10 mouse cellular contexts compared by ENCODE assay signal in genomic region chr5:108029968-108030367, GRCm38 (mm10). TPM values are rescaled to one million over a fixed set of nuclear protein-coding genes. Genes with fewer than 3 reads are reported as not detected.
A peak's percentile ranks its signal among the peaks of the same experiment; 100 is the strongest.
DNase-seq lines count a peak whose midpoint lies in the region; ATAC-seq and TF ChIP-seq lines count a peak whose summit lies in the region.
"Had no signal": no experiment of that assay in that cellular context is flagged by ENCODE, and none has a peak within 500 bp of the region (broad histone marks: within the 10 kb centered on the region; RNA-seq: fewer than 3 reads in every experiment).

No protein-coding gene starts in this region.

- WGBS in cerebellum, adult 2 months, result 71% methylated on average over 2 of the region's 2 CpGs
- 66% methylated on average over 2 of the region's 2 CpGs for WGBS in liver, postnatal 0 days (ENCODE audit: insufficient replicate concordance)
- WGBS in midbrain, embryonic 14.5 days, result 77% methylated on average over 2 of the region's 2 CpGs

- H3K4me1 ChIP-seq in cerebellum, adult 2 months (ENCODE audit: control insufficient read depth, insufficient read depth, low read length), result no peaks in the 10 kb centered on the region
- no peaks in the 10 kb centered on the region for H3K4me1 ChIP-seq in liver, postnatal 0 days (ENCODE audit: insufficient read depth)
- no peaks in the 10 kb centered on the region for H3K4me1 ChIP-seq in midbrain, embryonic 14.5 days (ENCODE audit: control insufficient read depth, insufficient read depth, low read length)
- H3K4me1 ChIP-seq: limb, embryonic 13.5 days; neural tube, embryonic 13.5 days had no signal

- no peak overlapping the region for H3K27ac ChIP-seq in cerebellum, adult 2 months (ENCODE audit: insufficient read depth, low read length)
- no peak overlapping the region for H3K27ac ChIP-seq in left cerebral cortex, adult 2 months
- H3K27ac ChIP-seq in liver, postnatal 0 days (ENCODE audit: low read depth), result no peak overlapping the region; the same call in 1 of the 2 replicates
- H3K27ac ChIP-seq in midbrain, embryonic 14.5 days (replicated peaks; ENCODE audit: low read depth, low read length), result no peak overlapping the region
- H3K27ac ChIP-seq: limb, embryonic 13.5 days; neural tube, embryonic 13.5 days had no signal

- H3K4me2 ChIP-seq in liver, postnatal 0 days (ENCODE audit: low read depth, low read length), result no peak overlapping the region
- no peak overlapping the region for H3K4me2 ChIP-seq in midbrain, embryonic 14.5 days (ENCODE audit: low read length)
- H3K4me2 ChIP-seq: limb, embryonic 13.5 days; neural tube, embryonic 13.5 days had no signal

- no peak for TF ChIP-seq EP300 in liver, postnatal 0 days (IDR thresholded peaks at IDR 0.05; ENCODE audit: low read depth)

- DNase-seq in cerebellum, adult 2 months, result peak; percentile 7 to 10
- no peak for DNase-seq in cerebellum, adult 11-12 months
- DNase-seq in left cerebral cortex, adult 2 months (ENCODE audit: extremely low spot score in 1 of 2, low spot score in 2 of 2), result no peak
- DNase-seq in left cerebral cortex, adult 11 months (ENCODE audit: low spot score), result no peak
- peak; percentile 27 for DNase-seq in MEL-GATA-1-ER (ENCODE audit: extremely low read depth, low read depth)
- DNase-seq in liver, postnatal 0 days, result no peak
- no peak for DNase-seq in midbrain, embryonic 14.5 days
- DNase-seq in left cerebral cortex, postnatal 25 days (ENCODE audit: low spot score in 2 of 2), result no peak

- H3K27me3 ChIP-seq in cerebellum, adult 2 months (ENCODE audit: control insufficient read depth, insufficient read depth, low read length), result no peaks in the 10 kb centered on the region; the same call in 1 of the 2 replicates
- no peaks in the 10 kb centered on the region for H3K27me3 ChIP-seq in liver, postnatal 0 days (ENCODE audit: insufficient read depth, low read length)
- no peaks in the 10 kb centered on the region for H3K27me3 ChIP-seq in midbrain, embryonic 14.5 days (ENCODE audit: control insufficient read depth, insufficient read depth, low read length)
- H3K27me3 ChIP-seq: limb, embryonic 13.5 days; neural tube, embryonic 13.5 days had no signal

- TF ChIP-seq CTCF in cerebellum, adult 2 months (IDR thresholded peaks at IDR 0.05; ENCODE audit: borderline replicate concordance, insufficient read depth, low read depth, low read length), result peak; percentile 28; the same call in 1 of the 2 replicates
- TF ChIP-seq CTCF in left cerebral cortex, adult 2 months (IDR thresholded peaks at IDR 0.05), result peak; percentile 42
- TF ChIP-seq CTCF in liver, postnatal 0 days (IDR thresholded peaks at IDR 0.05; ENCODE audit: low read depth), result peak; percentile 58

- no peak for TF ChIP-seq POLR2A in cerebellum, adult 2 months (IDR thresholded peaks at IDR 0.05; ENCODE audit: borderline replicate concordance, insufficient read depth, low read length)

- no peak overlapping the region for H3K4me3 ChIP-seq in cerebellum, adult 2 months (replicated peaks; ENCODE audit: insufficient read depth, low read depth, low read length)
- no peak overlapping the region for H3K4me3 ChIP-seq in left cerebral cortex, adult 2 months
- no peak overlapping the region for H3K4me3 ChIP-seq in liver, postnatal 0 days (ENCODE audit: low read depth, low read length)
- H3K4me3 ChIP-seq in midbrain, embryonic 14.5 days (replicated peaks; ENCODE audit: low read depth, low read length), result no peak overlapping the region
- H3K4me3 ChIP-seq: limb, embryonic 13.5 days; neural tube, embryonic 13.5 days had no signal

- intact Hi-C loops in left cerebral cortex, adult 2 months (cut with DNase I), result loop anchor here (5.0 kb wide), 1 partner anchor 108 kb away; no protein-coding TSS in a partner anchor
- intact Hi-C loops in left cerebral cortex, postnatal 25 days (cut with DNase I), result loop anchor here (5.0 kb wide), 1 partner anchor 108 kb away; no protein-coding TSS in a partner anchor

- H3K9ac ChIP-seq in liver, postnatal 0 days (replicated peaks), result no peak overlapping the region
- no peak overlapping the region for H3K9ac ChIP-seq in midbrain, embryonic 14.5 days (replicated peaks; ENCODE audit: low read length)
- H3K9ac ChIP-seq: limb, embryonic 13.5 days; neural tube, embryonic 13.5 days had no signal

- no peaks in the 10 kb centered on the region for H3K9me3 ChIP-seq in liver, postnatal 0 days (ENCODE audit: low read length)
- no peaks in the 10 kb centered on the region for H3K9me3 ChIP-seq in midbrain, embryonic 14.5 days (ENCODE audit: control insufficient read depth, low read length)
- H3K9me3 ChIP-seq: limb, embryonic 13.5 days; neural tube, embryonic 13.5 days had no signal

- no peak for ATAC-seq in liver, postnatal 0 days
- no peak for ATAC-seq in midbrain, embryonic 14.5 days (ENCODE audit: low FRiP score, low TSS enrichment)

- no peaks in the 10 kb centered on the region for H3K36me3 ChIP-seq in liver, postnatal 0 days (replicated peaks; ENCODE audit: insufficient read depth, low read length)
- no peaks in the 10 kb centered on the region for H3K36me3 ChIP-seq in midbrain, embryonic 14.5 days (ENCODE audit: control insufficient read depth, insufficient read depth, low read length)
- H3K36me3 ChIP-seq: limb, embryonic 13.5 days; neural tube, embryonic 13.5 days had no signal

RNA-seq across cellular contexts. Expression of gene Mtf2, which starts 35.5 kb away (rescaled TPM):
- 43.4 and 45.7 TPM in 2 replicates for polyA plus RNA-seq in cerebellum, adult 2 months (2012; rRNA removed)
- total RNA-seq in left cerebral cortex, adult 2 months (2021), result 10 to 100 TPM; 63.9 to 68.0 TPM
- 21.7 and 22.8 TPM in 2 replicates for polyA plus RNA-seq in liver, postnatal 0 days (2015; fragmentation: Nextera tagmentation; extraction: Ambion mirVana)
- 91.4 and 113 TPM in 2 replicates for polyA plus RNA-seq in midbrain, embryonic 14.5 days (2014; fragmentation: Nextera tagmentation; extraction: Ambion mirVana)
- 10 to 100 TPM; 51.7 to 55.8 TPM for total RNA-seq in left cerebral cortex, postnatal 25 days (2021)

RNA-seq across cellular contexts. Expression of gene Fam69a, which starts 43.1 kb away (rescaled TPM):
- polyA plus RNA-seq in cerebellum, adult 2 months (2012; rRNA removed), result 30.9 and 32.4 TPM in 2 replicates
- total RNA-seq in left cerebral cortex, adult 2 months (2021), result 10 to 100 TPM; 27.1 to 31.7 TPM
- 8.3 and 9.0 TPM in 2 replicates for polyA plus RNA-seq in liver, postnatal 0 days (2015; fragmentation: Nextera tagmentation; extraction: Ambion mirVana)
- 48.5 and 53.9 TPM in 2 replicates for polyA plus RNA-seq in midbrain, embryonic 14.5 days (2014; fragmentation: Nextera tagmentation; extraction: Ambion mirVana)
- total RNA-seq in left cerebral cortex, postnatal 25 days (2021), result 10 to 100 TPM; 31.4 to 32.1 TPM

Comparison
In these comparisons a context has a peak if more than half of its experiments do, and no peak if none do; other contexts are left out.
1. DNase-seq: peak in cerebellum, adult 2 months (2 of 2) and MEL-GATA-1-ER (single experiment); none in cerebellum, adult 11-12 months (single experiment), left cerebral cortex, adult 2 months (0 of 2), left cerebral cortex, adult 11 months (single experiment), liver, postnatal 0 days (single experiment), midbrain, embryonic 14.5 days (single experiment) and left cerebral cortex, postnatal 25 days (0 of 2).
2. Peak in every context shown above with its lines, with median percentiles within 50 percentile points of each other: CTCF ChIP-seq.